Mouse (Mus musculus): ENCODE measurements around the gene Kpna1.
"Not testable (repeated sequence)": the region's sequence is repeated elsewhere in the genome, so short reads cannot be mapped to it uniquely, and the experiment has no call there.

- not testable (repeated sequence) for TF ChIP-seq CTCF (IDR thresholded peaks at IDR 0.05; ENCODE audit: control insufficient read depth, insufficient read depth, insufficient read length); CEBPB (IDR thresholded peaks at IDR 0.05; ENCODE audit: low read depth); MYOG (IDR thresholded peaks at IDR 0.05; ENCODE audit: control insufficient read depth, extremely low read depth, insufficient read length)
Observed at GRCm38 (mm10) chr16:36062534-36062933, 84.0 kb downstream of the Kpna1 start.

Data from C2C12 (cell line).